Mouse (Mus musculus): Measurements from ENCODE around the gene Hspb9. TPM values are rescaled to one million over a fixed set of nuclear protein-coding genes. Genes with fewer than 3 reads are reported as not detected.
A peak's percentile ranks its signal among the peaks of the same experiment; 100 is the strongest.

The Hspb9 gene
- polyA plus RNA-seq, 1 experiment from 2014 or later, result 0.49 TPM

GRCm38 (mm10) chr11:100728601-100729000 lies 15.0 kb downstream of the Hspb9 start:
- CTCF ChIA-PET, result no interaction called here
- POLR2A ChIA-PET, result no interaction called here

GRCm38 (mm10) chr11:100729976-100730375 lies 16.3 kb downstream of the Hspb9 start:
- TF ChIP-seq CTCF (IDR thresholded peaks at IDR 0.05), result no peak

More at GRCm38 (mm10) chr11:100728601-100729000, 15.0 kb downstream of the Hspb9 start:
- H3K27me3 ChIP-seq, result no peaks in the 10 kb centered on the region
- DNase-seq (ENCODE audit: low read depth, low spot score) (no peak), ATAC-seq (no peak)
- in situ Hi-C loops (cut with MboI; ENCODE audit: low pct_unique_long_range_greater_than_20kb), result no loop called here
- TF ChIP-seq CTCF (IDR thresholded peaks at IDR 0.05), result no peak

DNA sequence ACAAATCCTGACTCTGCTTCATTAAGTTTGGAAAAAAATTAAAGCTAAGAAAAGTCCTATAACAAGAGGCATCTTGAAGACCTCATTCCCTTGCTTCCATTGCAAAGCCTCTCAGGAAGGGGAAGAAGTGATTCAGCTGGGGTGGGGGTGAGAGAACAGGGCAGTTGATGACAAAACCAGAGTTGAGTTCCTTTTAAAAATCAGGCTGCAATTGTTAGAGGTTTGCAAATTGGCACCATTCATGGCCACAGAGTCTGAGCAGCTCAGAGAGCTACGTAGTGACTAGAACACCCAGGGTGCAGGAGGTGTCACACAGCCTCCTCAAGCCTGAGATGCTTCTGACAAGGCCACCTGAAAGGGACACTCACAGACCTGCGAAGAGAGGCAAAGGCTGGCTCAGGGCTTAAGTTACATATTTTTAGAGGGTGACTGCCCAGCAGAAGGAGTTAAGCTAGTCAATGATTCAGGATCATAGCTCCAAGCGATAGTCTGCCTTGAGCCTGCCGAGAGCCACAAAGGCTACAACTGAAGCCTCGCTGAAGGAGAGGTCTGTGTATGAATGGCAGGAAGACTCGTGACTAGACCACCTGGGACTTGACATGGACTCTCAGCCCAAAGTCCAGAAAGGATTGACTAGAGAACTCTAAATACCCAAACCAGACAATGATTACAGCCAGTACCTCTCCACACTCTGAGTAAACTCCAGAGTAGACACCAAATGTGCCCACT lies 17.0 kb downstream of the Hspb9 start:
- no peaks in the 10 kb centered on the region for H3K27me3 ChIP-seq
- in situ Hi-C loops (cut with MboI; ENCODE audit: low pct_unique_long_range_greater_than_20kb), result no loop called here
- ATAC-seq, result no peak
- ChIA-PET CTCF (interaction anchor here (1.2 kb wide), 1 partner anchor 16 kb away, joined by 5 read pairs; no protein-coding TSS in a partner anchor), POLR2A (interaction anchor here (0.6 kb wide), 2 partner anchors 81 to 114 kb away, joined by 3 to 4 read pairs; no protein-coding TSS in a partner anchor)
- no peak for DNase-seq (ENCODE audit: low read depth, low spot score)
- TF ChIP-seq CTCF (IDR thresholded peaks at IDR 0.05), result no peak

More at GRCm38 (mm10) chr11:100729976-100730375, 16.3 kb downstream of the Hspb9 start:
- DNase-seq (ENCODE audit: low read depth, low spot score) (no peak), ATAC-seq (no peak)
- ChIA-PET POLR2A (no interaction called here), CTCF (interaction anchor here (1.2 kb wide), 1 partner anchor 16 kb away, joined by 5 read pairs; no protein-coding TSS in a partner anchor)
- in situ Hi-C loops (cut with MboI; ENCODE audit: low pct_unique_long_range_greater_than_20kb), result no loop called here
- no peaks in the 10 kb centered on the region for H3K27me3 ChIP-seq

DNA sequence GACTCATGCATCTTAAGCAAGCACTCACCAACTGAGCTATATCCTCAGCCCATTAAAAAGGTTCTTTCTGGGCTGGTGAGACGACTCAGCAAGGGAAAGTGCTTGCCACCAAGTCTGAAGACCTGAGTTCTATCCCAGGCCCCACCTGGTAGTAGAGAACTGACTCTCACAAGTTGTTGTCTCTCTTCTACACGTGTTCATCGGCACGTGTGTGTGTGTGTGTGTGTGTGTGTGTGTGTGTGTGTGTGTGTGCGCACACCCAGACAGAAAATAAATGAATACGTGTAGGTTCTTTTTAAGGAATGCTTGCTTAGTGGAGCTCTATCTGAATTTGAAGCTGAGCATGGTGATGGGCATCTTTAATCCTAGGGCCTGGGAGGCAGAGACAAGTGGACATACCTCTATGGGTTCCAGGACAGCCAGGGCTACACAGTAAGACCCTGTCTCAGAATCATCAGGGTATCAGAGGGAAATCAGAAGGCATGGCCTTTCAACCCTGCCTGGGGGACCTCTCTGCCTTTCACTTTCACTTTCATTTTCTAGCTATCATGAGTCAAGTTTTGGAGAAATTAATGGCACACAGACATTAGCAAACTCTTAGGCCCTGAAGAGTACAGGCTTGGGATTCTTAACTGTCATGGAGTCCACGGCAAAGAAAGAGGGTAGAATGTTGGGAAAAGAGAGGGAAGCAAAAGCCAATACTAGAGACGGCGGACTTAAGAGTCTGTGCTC lies 21.6 kb downstream of the Hspb9 start:
- ATAC-seq, result no peak
- CTCF ChIA-PET, result no interaction called here
- no peak for DNase-seq (ENCODE audit: low read depth, low spot score)
- no peak for TF ChIP-seq CTCF (IDR thresholded peaks at IDR 0.05)
- no peaks in the 10 kb centered on the region for H3K27me3 ChIP-seq
- POLR2A ChIA-PET, result no interaction called here
- in situ Hi-C loops (cut with MboI; ENCODE audit: low pct_unique_long_range_greater_than_20kb), result no loop called here

- ChIA-PET CTCF (no interaction called here), POLR2A (interaction anchor here (0.7 kb wide), 1 partner anchor 19 kb away, joined by 4 read pairs; no protein-coding TSS in a partner anchor)
- ATAC-seq, result no peak
- H3K27me3 ChIP-seq, result no peaks in the 10 kb centered on the region
- TF ChIP-seq CTCF (IDR thresholded peaks at IDR 0.05), result no peak
- in situ Hi-C loops (cut with MboI; ENCODE audit: low pct_unique_long_range_greater_than_20kb), result no loop called here
- DNase-seq (ENCODE audit: low read depth, low spot score), result no peak
Observed at GRCm38 (mm10) chr11:100735954-100736745, 22.5 kb downstream of the Hspb9 start.

GRCm38 (mm10) chr11:100736746-100737080 lies 23.1 kb downstream of the Hspb9 start:
- DNase-seq (ENCODE audit: low read depth, low spot score), result no peak
- ChIA-PET CTCF (no interaction called here), POLR2A (interaction anchor here (0.7 kb wide), 2 partner anchors 20 to 56 kb away, joined by 3 to 4 read pairs; no protein-coding TSS in a partner anchor)
- in situ Hi-C loops (cut with MboI; ENCODE audit: low pct_unique_long_range_greater_than_20kb), result no loop called here
- H3K27me3 ChIP-seq, result no peaks in the 10 kb centered on the region
- ATAC-seq, result no peak
- TF ChIP-seq CTCF (IDR thresholded peaks at IDR 0.05), result no peak

GRCm38 (mm10) chr11:100737105-100737733 lies 23.6 kb downstream of the Hspb9 start:
- POLR2A ChIA-PET, result interaction anchor here (0.7 kb wide), 1 partner anchor 55 kb away, joined by 3 read pairs; no protein-coding TSS in a partner anchor
- DNase-seq (ENCODE audit: low read depth, low spot score) (no peak), ATAC-seq (no peak)
- CTCF ChIA-PET, result no interaction called here
- in situ Hi-C loops (cut with MboI; ENCODE audit: low pct_unique_long_range_greater_than_20kb), result no loop called here
- no peak for TF ChIP-seq CTCF (IDR thresholded peaks at IDR 0.05)
- no peaks in the 10 kb centered on the region for H3K27me3 ChIP-seq

- no peaks in the 10 kb centered on the region for H3K27me3 ChIP-seq
- no peak for TF ChIP-seq CTCF (IDR thresholded peaks at IDR 0.05)
- POLR2A ChIA-PET, result no interaction called here
- peak; percentile 96 for ATAC-seq
- peak; percentile 87 for DNase-seq (ENCODE audit: low read depth, low spot score)
- CTCF ChIA-PET, result no interaction called here
- in situ Hi-C loops (cut with MboI; ENCODE audit: low pct_unique_long_range_greater_than_20kb), result no loop called here
Observed at GRCm38 (mm10) chr11:100738066-100738604, 24.5 kb downstream of the Hspb9 start, which contains the start of gene Rab5c. Rab5c (minus strand) TSS chr11:100738215.

GRCm38 (mm10) chr11:100738749-100739148 lies 25.1 kb downstream of the Hspb9 start:
- no peaks in the 10 kb centered on the region for H3K27me3 ChIP-seq
- ChIA-PET POLR2A (no interaction called here), CTCF (interaction anchor here (1.9 kb wide), 1 partner anchor 13 kb away, joined by 5 read pairs; no protein-coding TSS in a partner anchor)
- in situ Hi-C loops (cut with MboI; ENCODE audit: low pct_unique_long_range_greater_than_20kb), result no loop called here
- DNase-seq (ENCODE audit: low read depth, low spot score), result no peak
- no peak for ATAC-seq
- no peak for TF ChIP-seq CTCF (IDR thresholded peaks at IDR 0.05)

DNA sequence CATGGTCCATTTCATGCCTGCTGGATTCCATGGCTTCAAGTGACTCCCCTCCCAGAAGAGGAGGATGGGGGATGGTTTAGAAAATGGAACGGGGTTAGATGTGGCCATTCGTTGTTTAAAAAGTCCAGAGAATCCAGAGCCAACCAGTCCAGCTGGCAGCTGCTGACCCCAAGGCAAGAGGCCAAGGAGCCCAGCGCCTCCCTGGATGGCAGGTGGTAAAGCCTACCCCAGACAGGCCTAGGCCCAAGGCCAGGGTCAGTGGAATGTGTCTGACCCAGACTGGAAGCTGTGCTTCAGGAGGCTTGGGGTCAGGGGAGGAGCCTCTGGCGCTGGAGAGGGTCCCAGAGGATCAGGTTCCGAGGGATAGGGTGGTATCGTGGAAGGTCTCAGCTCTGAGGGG lies 27.7 kb downstream of the Hspb9 start:
- no peaks in the 10 kb centered on the region for H3K27me3 ChIP-seq
- POLR2A ChIA-PET, result no interaction called here
- TF ChIP-seq CTCF (IDR thresholded peaks at IDR 0.05), result no peak
- DNase-seq (ENCODE audit: low read depth, low spot score) (no peak), ATAC-seq (no peak)
- CTCF ChIA-PET, result interaction anchor here (1.4 kb wide), 1 partner anchor 12 kb away, joined by 4 read pairs; no protein-coding TSS in a partner anchor
- in situ Hi-C loops (cut with MboI; ENCODE audit: low pct_unique_long_range_greater_than_20kb), result loop anchor here (10.0 kb wide), 1 partner anchor 213 kb away; no protein-coding TSS in a partner anchor

All from Patski (cell line).